Mouse (Mus musculus) CD8-positive naive resting alpha-beta T cell, adult 2 months (primary cell): ENCODE data around the gene Gpsm1.
"Not testable (repeated sequence)": the region's sequence is repeated elsewhere in the genome, so short reads cannot be mapped to it uniquely, and the experiment has no call there.

Experiments
- DNase-seq, 2 experiments: peaks; one replicate each; pipeline ENCODE4 v3.0.0; 2022; ENCODE audit warnings: low read depth in 2 of 2, low spot score in 2 of 2

Gpsm1 gene

DNA sequence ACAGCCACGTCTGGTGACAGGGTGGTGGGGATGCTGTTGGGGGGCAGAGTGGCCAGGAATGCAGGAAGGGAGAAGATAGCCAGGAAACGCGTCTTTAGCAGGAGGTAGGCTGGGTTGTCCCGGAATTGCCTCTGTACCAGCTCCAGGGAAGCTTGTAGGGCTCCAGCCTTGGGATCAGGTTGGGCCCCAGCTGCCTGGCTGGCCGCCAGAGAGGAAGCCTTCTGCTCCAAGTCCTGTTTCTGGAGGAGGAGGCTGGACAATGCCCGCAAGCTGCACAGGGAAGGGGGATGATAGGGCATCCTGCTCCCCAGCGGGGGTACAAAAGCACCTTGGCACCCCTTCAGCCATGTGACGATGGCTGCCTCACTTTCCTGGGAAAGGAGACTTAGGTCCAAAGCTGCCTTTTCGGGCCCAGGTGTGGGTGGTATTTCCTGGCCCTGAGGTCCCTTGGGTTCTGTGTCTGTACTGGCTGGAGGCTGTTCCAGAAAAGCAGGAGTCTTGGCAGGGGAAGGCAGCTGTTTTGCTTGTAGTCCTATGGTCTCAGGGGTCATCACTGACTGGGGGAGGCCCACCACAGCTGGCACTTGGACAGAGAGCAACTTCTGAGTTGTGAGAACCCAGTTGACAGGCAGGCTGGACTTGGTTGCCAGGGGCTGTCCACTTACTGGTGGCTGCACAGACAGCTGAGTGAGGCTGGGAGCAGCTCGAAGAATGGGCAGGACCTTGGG, 49.6 kb downstream of the Gpsm1 start:
- no peak for DNase-seq

DNA sequence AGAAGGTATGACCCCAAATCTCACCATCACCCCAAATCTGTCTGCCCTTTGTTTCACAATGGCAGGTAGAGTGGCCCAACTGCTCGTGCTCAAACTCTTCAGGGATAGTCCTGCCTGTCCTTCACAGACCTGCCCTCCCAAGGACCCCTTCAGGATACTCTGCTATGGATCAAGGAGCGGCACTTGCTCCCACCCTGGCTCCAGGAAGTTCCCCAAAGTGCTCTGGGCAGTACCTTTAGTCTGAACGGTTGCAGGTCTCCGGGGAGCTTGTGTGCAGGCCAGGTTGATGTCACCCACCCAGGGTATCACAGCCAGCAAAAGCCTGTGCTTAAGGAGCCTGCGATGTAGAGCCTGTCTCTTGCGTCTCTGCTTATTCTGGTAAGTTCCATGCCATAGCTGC, 52.6 kb downstream of the Gpsm1 start:
- DNase-seq = no peak

DNA sequence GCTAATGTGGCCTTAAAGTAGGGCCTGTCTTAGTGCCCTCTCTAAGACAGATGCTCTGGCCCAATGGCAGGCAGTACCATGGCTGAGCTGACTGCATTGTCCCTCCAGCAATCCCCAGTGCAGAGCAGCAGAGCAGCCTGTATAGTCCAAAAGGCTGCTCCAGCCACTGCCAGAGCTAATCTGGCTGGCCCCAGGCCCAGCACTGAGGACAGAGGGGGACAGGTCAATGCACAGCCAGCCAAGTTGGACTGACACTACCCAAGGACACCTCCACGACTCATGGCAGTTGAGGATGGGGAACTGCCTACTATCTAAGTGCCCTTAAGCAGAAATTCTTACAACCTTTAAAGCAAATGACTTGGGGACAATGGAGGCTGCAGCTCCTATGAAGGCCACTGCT, 53.3 kb downstream of the Gpsm1 start:
- no peak for DNase-seq

DNA sequence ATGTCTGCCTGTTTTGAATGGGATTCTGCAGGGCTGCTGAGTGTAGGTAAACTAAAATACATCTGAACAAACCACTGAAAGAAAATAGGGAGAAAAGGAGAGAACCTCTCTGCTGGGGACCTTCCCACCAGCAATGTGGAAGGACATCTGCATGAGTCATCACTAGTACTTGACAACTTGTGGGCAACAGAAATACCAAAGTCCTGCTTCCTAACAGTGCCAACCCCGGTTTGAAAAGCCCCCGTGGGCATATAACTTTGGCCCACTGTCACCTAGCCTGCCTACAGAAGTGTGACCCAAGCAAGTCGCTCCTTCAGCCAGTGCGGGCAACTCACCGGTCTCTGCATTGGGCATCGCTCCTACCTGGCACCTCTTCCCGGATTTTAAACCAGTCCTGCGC, 57.1 kb downstream of the Gpsm1 start:
- no peak for DNase-seq

DNA sequence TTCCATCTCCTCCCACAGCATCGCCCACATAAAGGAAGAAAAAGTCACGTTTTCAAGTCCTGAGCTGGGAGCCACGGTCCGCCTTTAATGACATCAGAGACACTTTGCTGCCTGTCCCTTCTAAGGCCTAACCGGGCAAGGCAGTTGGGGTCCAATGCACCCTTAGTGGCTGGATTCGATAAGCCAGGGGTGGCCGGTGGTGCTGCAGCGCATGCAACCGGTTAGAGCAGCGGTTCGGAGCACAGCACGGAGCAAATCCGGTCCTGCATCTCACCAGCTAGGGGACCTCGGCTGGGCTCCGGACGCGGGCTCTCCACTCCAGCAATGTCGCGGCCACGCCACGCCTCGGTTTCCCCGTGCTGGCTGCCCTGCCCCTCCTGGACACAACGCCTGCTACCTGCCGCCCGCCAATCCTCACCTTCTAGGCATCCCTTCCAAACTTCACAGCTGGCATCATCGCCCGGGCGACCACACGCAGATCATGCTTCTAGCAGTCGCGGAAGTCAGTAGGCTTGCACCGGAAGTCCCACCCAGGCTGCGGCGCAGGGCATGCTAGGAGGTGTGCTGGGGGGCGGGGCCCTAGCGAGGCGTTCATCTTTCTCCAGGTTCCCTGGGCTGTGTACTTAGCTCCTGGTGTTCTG, 64.9 kb downstream of the Gpsm1 start, which contains the start of gene Snapc4:
Gene Snapc4, minus strand, starts transcription at position 523 of the 641 bp plus-strand sequence.
- DNase-seq = peak; percentile 79 to 86

DNA sequence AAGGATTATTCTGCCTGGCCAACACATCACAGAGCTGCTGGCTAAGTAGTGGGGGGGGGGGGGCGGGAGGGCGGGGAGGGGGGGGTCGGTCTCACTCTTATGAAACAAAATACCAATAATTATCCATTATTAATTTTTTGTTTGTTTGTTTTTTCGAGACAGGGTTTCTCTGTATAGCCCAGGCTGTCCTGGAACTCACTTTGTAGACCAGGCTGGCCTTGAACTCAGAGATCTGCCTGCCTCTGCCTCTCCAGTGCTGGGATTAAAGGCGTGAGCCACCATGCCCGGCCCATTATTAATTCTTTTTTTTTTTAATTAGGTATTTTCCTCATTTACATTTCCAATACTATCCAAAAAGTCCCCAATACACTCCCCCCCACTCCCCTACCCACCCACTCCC, 65.6 kb downstream of the Gpsm1 start:
- not testable (repeated sequence) for DNase-seq

DNA sequence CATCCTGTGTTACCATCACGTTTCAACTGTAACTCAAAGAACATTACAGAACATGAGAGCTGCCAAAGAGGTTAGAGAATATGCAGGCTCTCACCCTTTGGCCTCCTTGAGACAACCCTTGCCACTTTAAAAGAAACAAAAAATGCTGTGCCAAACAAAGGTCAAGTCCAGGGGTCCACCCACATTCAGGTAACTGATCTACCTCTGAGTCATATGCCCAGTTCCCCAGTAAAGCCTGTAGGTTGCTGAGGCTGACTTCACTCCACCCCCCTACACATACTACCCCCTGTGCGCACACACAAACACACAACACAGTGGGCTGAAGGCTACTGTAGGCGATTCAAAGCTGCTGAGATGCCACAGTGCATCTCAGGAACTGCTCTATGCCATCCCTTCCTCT, 72.4 kb downstream of the Gpsm1 start:
- DNase-seq = no peak

DNA sequence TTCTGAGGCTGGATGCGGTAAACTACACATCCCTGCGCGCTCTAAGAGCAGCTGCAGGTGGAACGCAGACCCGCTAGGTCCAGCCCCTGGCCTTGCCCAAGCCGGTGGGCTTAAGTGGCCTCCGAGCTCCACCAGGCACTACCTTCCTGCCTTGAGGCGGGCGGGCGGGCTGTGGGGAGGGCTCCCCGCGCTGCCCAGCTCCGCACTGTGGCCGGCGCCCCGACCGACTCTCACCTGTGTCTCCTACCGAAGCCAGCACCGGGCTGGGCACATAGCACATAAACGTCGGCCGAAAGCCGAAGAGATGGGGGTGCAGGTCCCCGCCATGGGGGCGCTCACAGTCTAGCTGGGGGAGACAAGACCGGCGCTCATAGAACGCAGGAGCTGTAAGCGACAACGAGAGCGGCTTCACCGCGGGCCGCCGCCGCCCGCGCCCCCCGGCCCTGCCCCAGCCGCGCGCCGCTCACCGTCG, 73.4 kb downstream of the Gpsm1 start:
- no peak for DNase-seq

DNA sequence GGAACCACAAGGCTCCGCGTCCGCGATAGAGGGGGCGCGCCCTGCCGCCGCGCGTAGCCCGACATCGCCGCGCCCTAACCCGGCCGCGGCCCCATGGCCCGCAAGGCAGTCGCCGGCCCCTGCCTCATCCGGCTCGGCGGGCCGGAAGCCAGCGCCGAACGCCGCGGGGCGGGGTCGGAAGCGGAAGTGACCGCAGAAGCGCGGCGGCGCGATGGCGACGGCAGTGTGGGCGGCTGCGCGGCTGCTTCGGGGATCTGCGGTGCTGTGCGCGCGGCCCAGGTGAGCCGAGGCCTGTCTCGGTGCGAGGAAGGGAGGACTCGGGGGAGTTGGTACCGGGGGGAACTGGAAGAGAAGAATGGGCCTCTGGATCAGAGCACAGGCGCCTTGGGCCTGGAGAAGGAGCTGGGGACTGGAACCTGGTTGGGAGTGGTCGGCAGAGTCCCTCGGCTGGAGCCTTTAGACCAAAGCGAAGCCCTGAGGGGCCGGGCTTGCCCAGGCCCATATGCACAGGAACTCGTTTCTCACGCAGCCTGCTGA, 73.9 kb downstream of the Gpsm1 start, which contains the start of the genes Entr1 and Pmpca:
Gene Entr1, minus strand, starts transcription at position 163 of the 537 bp plus-strand sequence.
Gene Pmpca, plus strand, starts transcription at position 186 of the 537 bp plus-strand sequence.
- DNase-seq = peak; percentile 78 to 83

DNA sequence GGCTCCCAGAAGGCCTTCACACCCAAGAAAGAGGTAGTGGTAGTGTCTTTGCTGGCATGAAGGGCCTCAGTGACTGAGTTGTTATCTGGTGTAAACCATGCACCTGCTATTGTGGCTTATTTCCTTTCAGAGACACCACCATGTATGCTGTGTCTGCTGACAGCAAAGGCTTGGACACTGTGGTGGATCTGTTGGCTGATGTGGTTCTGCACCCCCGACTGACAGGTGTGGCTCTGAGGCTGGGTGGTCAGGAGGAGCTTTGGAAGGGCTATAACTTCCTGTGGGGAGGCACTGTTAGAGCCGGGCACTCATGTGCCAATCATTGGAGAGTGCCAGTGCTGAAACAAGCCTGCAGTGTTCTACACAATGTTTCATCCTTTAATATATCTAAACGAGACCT, 75.6 kb downstream of the Gpsm1 start:
- no peak for DNase-seq

DNA sequence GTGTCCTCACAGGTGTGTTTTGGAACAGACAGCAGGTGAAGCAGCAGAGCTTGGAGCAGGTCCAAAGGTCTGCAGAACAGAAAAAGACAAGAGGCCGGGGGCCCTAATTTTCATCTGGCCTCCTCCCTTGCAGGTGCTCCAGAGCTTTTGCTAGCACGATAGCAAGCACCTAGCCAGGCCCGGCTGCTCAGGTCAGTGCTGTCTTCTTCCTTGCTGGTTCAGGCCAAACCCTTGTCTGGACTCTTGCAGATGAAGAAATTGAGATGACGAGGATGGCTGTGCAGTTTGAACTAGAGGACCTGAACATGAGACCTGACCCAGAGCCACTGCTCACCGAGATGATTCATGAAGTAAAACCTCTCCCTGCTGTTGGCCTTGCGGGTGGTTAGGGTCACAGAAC, 76.3 kb downstream of the Gpsm1 start:
- no peak for DNase-seq
